Mouse (Mus musculus): ENCODE data around the gene Gm3839. TPM values are rescaled to one million over a fixed set of nuclear protein-coding genes. Genes with fewer than 3 reads are reported as not detected.

Gm3839 gene
- total RNA-seq, 1 experiment: 0.94 TPM

DNA sequence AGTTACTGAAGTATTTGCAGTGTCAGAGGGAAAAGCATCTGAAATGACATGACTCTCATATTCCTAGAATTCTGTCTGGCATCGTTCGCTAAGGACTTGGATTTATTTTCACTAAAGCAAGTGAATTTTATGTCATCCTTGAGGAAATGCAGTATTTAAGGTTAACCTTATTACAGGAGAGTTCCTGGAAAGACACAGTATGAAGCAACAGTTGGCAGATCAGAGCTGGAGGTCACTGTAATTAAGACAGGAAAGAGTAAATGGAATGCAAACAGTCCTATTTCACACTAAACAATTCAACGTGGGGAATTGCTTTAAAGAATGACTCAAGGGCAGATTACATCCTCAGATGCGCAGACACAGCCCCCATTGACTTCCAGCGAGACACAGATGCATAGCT lies 112.0 kb downstream of the Gm3839 start:
- H3K9me3 ChIP-seq (ENCODE audit: control insufficient read depth, insufficient read depth, low read depth, low read length): no peaks in the 10 kb centered on the region
- H3K9ac ChIP-seq (ENCODE audit: insufficient read depth, low read depth, low read length, poor library complexity, severe bottlenecking): no peak overlapping the region
- H3K36me3 ChIP-seq (ENCODE audit: control insufficient read depth, insufficient read depth, low read length, poor library complexity, severe bottlenecking): no peaks in the 10 kb centered on the region
- no peak for TF ChIP-seq HCFC1 (IDR thresholded peaks at IDR 0.05; ENCODE audit: borderline replicate concordance, insufficient read depth, low read length)
- TF ChIP-seq ZC3H11A (IDR thresholded peaks at IDR 0.05; ENCODE audit: borderline replicate concordance, low read depth, low read length): no peak
- no peak for TF ChIP-seq MAFK (IDR thresholded peaks at IDR 0.05; ENCODE audit: insufficient read depth, low read depth, low read length)
- no peak for TF ChIP-seq ZNF384 (IDR thresholded peaks at IDR 0.05; ENCODE audit: low read depth, low read length)
- TF ChIP-seq CHD2 (IDR thresholded peaks at IDR 0.05; ENCODE audit: low read depth, low read length): no peak
- DNase-seq (ENCODE audit: low read depth, low spot score): no peak
- no peak overlapping the region for H3K4me3 ChIP-seq (ENCODE audit: insufficient read depth in 1 of 2, low read depth in 1 of 2, low read length in 2 of 2, poor library complexity in 1 of 2, severe bottlenecking in 1 of 2)
- H3K27ac ChIP-seq (ENCODE audit: insufficient read depth, low read depth, low read length, poor library complexity, severe bottlenecking): no peak overlapping the region
- in situ Hi-C loops (cut with MboI; ENCODE audit: low sequenced_read_pairs in 2 of 2, unreplicated experiment in 2 of 2): no loop called here
- H3K4me1 ChIP-seq (ENCODE audit: control insufficient read depth in 2 of 2, insufficient read depth in 2 of 2, low read length in 2 of 2, poor library complexity in 1 of 2): no peaks in the 10 kb centered on the region

GRCm38 (mm10) chr14:11232086-11232485 lies 124.4 kb downstream of the Gm3839 start:
- H3K9me3 ChIP-seq (ENCODE audit: control insufficient read depth, insufficient read depth, low read depth, low read length): no peaks in the 10 kb centered on the region
- no peak overlapping the region for H3K4me3 ChIP-seq (ENCODE audit: insufficient read depth in 1 of 2, low read depth in 1 of 2, low read length in 2 of 2, poor library complexity in 1 of 2, severe bottlenecking in 1 of 2)
- H3K4me1 ChIP-seq (ENCODE audit: control insufficient read depth in 2 of 2, insufficient read depth in 2 of 2, low read length in 2 of 2, poor library complexity in 1 of 2): no peaks in the 10 kb centered on the region
- no peaks in the 10 kb centered on the region for H3K36me3 ChIP-seq (ENCODE audit: control insufficient read depth, insufficient read depth, low read length, poor library complexity, severe bottlenecking)
- no peak for DNase-seq (ENCODE audit: low read depth, low spot score)
- H3K27ac ChIP-seq (ENCODE audit: insufficient read depth, low read depth, low read length, poor library complexity, severe bottlenecking): no peak overlapping the region
- TF ChIP-seq ZC3H11A (IDR thresholded peaks at IDR 0.05; ENCODE audit: borderline replicate concordance, low read depth, low read length) (no peak), CHD2 (IDR thresholded peaks at IDR 0.05; ENCODE audit: low read depth, low read length) (no peak), HCFC1 (IDR thresholded peaks at IDR 0.05; ENCODE audit: borderline replicate concordance, insufficient read depth, low read length) (no peak), ZNF384 (IDR thresholded peaks at IDR 0.05; ENCODE audit: low read depth, low read length) (no peak), MAFK (IDR thresholded peaks at IDR 0.05; ENCODE audit: insufficient read depth, low read depth, low read length) (no peak)
- in situ Hi-C loops (cut with MboI; ENCODE audit: low sequenced_read_pairs in 2 of 2, unreplicated experiment in 2 of 2): no loop called here
- H3K9ac ChIP-seq (ENCODE audit: insufficient read depth, low read depth, low read length, poor library complexity, severe bottlenecking): no peak overlapping the region

Other genes with a start within 250 kb of the Gm3839 start
- 1.0 and 1.3 TPM in 2 replicates for gene Fhit, start 194.7 kb downstream of the Gm3839 start, total RNA-seq (2012; rRNA removed)
- gene Ptprg, start 196.8 kb upstream of the Gm3839 start, total RNA-seq (2012; rRNA removed): 59.8 and 75.6 TPM in 2 replicates

Measured in ES-E14 (cell line).